Mouse (Mus musculus) G1E-ER4 (cell line): Measurements from ENCODE around the gene Abcb6. TPM values are rescaled to one million over a fixed set of nuclear protein-coding genes. Genes with fewer than 3 reads are reported as not detected.
A peak's percentile ranks its signal among the peaks of the same experiment; 100 is the strongest.

Experiments
- GATA1 ChIP-seq: IDR thresholded peaks from one replicate; pipeline ENCODE4 v1.8.0; 2012; ENCODE audit warnings: low read length, inconsistent platforms
- polyA plus RNA-seq: library from polyadenylated mRNA; stranded (reverse); fragments of >175 nt; gene quantifications from 2 replicates; pipeline ENCODE4 v1.2.3, GENCODE M21; 2012

Abcb6 gene
- polyA plus RNA-seq = 17.2 and 22.2 TPM in 2 replicates

DNA sequence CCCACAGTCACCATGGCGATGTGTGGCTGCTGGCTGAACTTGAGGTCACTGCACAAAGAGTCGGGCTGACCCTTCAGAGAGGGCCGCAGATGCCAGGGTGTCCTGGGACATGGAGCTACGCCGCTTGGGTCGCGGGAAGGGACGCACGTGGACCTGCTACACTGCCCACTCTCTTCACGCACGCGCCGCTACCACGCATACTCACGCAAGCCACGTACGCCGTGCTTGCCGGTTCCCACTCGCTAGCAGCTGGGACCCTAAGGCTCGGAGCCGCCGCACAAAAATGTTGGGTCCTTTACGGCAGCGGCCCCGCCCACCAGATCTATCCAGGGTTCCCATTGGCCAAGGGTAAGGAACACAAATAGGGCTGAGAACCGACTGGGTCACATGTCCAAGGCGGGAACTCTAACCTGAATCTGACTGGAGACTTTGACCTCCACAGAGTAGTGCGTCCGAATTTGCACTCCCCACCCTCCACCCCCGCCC, at the start of gene Abcb6:
Gene Abcb6 (minus strand): TSS at position 288 of the 486 bp plus-strand sequence.
- no peak for TF ChIP-seq GATA1

DNA sequence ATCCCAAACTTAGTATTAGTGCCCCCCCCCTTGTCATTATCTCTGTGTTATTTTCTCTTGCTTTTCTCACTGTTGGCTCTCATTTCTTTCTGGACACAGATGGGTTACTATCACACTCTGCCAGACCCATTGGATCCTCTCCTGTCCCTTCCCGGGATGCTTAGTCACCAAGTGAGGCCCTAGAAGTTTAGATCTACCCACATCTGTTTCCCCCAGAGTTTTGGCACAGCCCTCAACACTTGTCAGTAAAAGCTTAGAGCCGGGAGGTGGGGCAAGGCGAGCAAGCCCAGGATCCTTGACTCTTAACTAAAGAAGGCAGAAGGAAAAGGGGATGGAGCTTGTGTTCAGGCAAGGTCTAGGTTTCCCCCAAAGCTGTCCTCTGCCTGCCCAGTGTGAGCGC, 49.0 kb upstream of the Abcb6 start:
- TF ChIP-seq GATA1 = no peak

DNA sequence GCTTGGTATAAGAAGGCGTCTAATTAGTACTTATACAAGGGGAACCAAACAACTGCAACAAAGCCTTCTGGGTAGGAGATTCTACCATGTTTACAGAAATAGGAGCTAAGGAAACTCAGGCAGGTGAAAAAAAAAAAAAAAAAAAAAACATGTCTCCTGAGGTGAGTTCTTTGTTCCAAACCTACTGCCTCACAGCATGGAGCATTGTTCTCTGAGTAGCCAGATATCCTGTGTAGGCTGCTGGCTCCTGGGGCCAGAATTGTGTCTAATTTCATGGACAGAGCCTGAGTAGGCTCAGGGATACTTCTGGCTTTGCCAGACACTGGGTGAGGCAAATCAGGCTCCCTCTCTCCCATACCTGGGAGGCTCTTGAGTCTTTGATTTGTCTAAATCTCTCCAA, 47.5 kb upstream of the Abcb6 start:
- TF ChIP-seq GATA1 = no peak

DNA sequence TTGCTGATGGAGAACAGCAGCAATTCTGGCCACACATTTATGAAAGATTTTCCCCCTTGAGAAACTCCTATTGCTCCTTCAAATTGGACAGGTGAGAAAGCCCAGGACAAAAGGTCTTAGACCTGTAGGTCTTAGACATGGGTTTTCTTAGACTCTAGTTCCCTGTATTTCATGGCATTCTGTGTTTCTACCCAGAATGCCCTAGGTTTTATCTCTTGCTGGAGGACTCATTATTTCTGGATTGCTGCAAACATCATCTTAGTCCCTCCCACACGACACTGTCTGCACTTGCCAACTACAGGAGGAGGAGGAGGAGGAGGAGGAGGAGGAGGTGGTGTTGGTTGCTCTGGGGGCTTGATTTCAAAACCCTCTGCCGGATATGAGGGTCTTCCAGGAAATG, 45.9 kb upstream of the Abcb6 start:
- no peak for TF ChIP-seq GATA1

DNA sequence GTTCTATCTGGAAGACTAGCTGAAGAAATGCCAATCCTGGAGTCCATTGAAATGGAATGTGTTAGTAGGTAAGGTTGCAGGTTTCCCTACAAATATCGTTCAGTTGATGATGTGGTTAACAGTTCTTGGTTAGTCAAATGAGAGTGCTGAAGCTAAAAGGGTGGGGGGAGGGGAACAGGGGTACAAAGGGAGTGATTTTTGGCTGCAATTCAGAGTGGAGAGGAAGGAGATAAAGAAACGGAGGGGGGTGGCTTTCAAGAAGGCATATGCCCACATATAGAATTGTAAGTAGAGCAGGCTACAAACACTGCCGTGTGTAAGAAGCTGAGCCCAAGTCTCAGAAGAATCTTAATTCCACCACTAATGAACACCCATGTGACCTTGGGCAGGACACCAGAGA, 45.3 kb upstream of the Abcb6 start:
- TF ChIP-seq GATA1 = no peak

DNA sequence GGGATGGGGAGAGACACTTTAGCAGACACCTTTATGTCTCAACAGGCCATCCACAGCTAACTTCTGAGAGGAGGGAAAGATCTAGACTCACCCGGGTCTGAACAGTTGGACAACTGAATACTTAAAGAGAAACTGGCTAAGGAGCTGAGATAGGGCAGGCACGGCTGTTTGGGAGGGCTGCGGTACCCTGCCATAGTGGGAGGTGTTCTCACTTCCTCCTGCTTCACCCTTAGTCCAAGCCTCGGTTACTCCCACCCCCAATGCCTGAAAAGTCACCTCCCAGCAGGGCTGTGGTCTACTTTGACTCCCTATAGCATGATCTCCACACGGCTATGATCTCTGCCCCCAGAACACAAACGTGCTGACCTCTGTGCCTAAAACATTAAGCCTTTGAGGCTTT, 43.3 kb upstream of the Abcb6 start:
- TF ChIP-seq GATA1 = no peak

DNA sequence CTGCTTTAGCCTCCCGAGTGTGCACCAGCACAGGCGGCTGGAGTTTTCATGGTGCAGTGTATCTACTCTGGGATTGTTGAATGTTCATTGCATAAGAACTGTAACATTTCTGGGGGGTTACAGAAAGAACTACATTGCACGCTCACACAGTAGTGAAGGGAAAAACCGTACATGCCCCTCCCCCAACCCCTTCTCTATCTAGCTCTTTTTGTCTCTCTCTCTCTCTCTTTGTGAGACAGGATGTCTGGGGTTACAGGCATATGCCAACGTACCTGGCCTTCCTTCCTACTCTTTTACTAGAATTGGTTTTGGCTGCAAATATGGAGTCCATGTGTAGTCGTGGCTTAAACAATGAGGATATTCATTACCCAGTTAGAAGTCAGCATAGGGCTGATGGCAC, 42.7 kb upstream of the Abcb6 start:
- TF ChIP-seq GATA1 = no peak

DNA sequence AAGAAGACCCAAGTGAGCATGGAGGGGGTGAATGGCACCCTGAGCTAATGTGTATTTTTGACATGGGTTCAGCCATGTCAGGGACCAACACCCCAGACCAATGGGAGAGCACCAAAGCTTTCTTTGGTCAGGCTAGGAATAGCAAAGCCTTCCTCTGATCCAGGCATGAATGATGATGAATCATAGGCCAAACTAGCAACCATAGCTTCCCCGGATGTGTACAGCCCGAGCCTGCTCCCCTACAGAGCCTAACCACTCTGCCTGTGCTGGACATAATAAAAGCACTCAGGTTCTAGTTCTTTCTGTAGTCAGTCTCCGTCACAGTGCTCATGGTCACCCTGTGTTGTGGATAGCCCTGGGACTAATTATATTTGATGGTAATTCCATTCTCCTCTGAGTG, 41.3 kb upstream of the Abcb6 start:
- TF ChIP-seq GATA1 = no peak

DNA sequence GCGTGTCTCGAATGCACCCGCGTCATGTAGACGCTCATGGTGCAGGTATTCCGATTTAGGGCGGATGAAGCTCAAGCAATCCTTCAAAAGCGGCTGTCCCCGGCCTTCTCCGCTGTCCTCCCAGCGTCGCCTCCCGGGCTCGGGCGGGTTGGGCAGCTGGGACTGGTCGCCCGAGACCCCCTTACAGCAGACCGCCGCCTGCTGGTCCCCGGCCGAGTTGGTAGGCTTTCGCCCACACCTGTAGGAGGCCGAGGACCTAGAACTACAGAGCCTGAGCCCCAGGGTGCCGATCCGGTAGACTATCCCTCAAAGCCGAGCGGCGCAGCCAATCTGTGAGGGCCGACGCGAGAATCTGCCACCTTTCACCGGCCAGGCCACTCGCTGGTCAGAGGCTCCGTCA, 39.3 kb upstream of the Abcb6 start, which contains the start of gene Tuba4a:
Gene Tuba4a (minus strand): TSS at position 335 of the 400 bp plus-strand sequence.
- no peak for TF ChIP-seq GATA1

DNA sequence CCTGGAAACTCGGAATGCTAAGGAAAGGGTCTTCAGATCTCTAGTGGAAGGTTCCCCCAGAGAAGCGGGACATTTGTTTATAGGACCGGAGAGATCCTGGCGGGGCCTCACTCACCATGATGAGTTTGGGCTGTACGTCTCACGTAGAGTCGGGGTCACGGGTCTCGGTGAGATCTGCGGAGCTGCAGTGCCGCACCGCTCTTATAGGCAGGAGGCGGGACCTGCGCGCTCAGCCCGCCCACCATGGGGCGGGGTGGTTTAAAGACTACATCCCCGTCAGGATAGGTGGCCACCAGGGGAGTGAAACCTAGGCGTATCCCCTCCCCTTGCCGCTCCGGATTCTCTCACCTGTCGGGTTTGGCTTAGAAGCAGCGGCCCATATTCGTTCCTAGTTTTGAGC, 38.9 kb upstream of the Abcb6 start:
- TF ChIP-seq GATA1 = no peak

DNA sequence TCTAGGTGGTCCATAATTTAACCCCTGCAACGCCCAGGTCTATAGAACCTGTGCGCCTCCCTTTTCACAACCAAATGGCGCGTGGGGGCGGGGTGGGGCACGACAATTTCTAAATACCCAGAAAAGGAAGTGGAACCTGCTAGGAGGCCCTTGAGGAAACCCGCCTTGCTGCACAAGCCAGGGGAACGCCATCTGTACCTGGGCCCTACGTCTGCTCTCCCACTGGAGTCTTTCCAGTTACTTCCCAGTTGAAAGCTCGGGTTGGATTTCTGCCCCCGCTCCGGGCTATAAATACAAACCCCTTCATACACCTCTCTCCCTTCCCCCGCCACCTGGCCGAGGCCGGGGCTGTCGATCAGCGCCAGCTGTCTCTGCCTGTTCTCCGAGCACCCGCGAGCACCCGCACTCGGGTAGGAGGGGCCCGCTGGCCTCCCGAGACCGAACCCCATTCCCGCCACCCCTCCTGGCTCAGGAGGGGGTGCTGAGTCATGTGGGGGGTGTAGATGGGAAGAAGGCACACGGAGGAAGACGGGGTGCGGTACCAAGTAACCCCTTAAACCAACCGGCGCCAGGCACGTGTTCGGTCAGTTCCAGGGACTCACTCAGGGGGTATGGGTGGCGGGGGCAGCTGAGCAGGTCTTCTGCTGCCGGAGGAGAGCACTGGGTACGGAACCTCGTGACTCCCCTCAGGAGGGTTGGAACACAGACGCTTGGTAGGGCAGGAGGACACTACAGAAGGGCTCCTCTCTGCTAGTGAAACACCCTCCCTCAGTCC, 38.2 kb upstream of the Abcb6 start:
- no peak for TF ChIP-seq GATA1

DNA sequence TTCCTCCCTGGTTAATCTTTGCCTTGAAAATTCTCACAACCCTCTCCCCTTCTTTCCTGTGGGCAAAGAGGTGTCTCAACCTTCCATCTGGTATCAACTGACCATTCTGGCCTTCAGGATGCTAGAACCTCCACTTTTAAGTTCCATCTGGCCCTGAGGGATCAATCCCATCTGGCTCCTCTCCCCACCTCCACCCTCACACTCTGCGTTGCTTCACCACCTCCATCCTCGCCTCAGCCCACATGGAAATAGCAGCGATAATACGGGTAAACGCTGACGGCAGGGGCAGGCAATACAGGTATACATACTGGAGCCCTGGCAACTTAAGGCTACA, 37.7 kb upstream of the Abcb6 start:
- TF ChIP-seq GATA1 = no peak

DNA sequence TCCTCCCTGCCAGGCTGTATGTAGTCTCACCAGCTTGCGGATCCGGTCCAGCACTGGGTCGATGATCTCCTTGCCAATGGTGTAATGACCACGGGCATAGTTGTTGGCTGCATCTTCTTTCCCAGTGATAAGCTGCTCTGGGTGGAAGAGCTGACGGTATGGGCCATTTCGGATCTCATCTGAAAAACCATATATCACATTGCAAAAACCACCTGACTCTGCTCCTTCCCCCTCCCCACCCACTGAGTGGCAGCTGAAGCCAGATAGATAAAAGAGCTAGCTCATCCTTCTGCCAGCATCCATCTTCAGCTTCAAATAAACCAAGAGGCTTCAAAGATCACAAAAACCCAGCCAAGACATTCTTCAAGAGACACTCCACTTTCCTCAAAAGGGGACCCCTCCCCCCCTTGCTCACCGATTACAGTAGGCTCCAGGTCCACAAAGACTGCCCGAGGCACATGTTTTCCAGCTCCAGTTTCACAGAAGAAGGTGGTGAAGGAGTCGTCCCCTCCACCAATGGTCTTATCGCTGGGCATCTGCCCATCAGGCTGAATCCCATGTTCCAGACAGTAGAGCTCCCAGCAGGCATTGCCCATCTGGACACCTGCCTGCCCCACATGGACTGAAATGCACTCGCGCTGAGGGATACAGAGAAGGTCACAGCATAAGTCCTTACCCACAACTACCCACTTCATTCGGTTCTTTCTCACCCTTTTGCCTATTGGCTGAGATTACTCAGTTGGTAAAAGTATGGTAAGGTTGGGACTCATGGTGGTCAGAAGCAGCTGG, 36.8 kb upstream of the Abcb6 start:
- peak; percentile 37 for TF ChIP-seq GATA1

DNA sequence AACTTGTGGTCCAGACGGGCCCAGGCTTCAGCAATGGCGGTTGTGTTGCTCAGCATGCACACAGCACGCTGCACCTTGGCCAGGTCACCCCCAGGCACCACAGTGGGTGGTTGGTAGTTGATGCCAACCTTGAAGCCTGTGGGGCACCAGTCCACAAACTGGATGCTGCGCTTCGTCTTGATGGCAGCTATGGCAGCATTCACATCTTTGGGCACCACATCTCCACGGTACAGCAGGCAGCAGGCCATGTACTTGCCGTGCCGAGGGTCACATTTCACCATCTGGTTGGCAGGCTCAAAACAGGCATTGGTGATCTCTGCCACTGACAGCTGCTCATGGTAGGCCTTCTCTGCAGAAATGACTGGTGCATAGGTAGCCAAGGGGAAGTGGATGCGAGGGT, 35.6 kb upstream of the Abcb6 start:
- no peak for TF ChIP-seq GATA1

DNA sequence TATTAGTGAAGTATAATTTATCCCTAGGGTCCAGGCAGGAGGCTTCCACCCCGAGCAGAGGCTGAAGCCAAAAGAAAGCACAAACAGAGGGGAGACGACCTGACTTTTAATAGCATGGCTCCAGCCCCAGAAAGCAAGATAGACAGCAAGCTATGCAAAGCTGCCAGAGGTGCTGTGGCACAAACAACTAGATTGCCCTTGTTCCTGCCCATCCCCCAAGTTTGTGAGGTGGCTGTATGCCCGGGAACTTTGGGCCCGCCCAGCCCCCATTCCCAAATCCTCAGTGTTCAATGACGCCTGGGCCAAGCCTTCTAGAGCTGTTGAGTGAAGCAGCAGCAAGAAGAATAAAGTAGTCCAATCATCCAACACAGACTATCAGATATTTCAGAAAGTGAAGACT, 34.7 kb upstream of the Abcb6 start:
- TF ChIP-seq GATA1 = no peak

DNA sequence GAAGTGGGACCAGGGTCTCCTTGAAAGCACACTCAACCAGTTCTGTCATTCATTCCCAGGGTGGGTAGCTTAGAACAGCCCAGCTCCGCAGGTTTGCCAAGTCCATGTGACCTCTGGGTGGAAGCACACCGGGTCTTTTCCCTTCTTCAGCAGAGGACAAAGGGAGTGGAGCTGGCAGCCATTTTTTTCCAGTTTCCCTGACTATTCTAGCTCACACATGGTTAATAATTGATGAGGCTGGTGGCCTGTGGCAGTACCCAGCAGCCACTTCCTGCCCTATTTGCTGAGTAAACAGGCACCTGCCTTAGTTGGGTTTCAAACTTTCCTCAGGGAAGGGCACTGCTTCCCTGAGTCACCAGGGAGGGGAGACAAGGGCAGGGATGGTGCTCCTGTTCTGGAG, 34.2 kb upstream of the Abcb6 start:
- no peak for TF ChIP-seq GATA1

DNA sequence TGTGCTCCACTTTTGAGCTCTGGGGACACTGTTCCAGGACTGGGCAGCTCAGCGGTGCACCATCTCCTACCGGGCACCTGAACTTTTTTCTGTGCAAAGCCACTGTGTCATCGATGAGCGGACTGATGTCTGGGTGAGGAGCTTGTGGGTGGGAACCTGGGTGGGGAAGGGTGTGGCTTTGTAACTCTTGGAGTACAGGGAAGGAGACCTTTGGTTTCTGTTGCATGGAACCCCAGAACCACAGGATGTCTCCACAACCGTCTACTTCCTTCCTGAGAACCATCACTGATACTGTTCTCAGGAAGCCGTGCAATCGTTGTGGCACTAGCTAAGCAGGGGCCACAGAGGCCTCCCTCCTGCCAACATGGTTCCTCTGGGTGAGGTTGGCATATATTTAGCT, 32.9 kb upstream of the Abcb6 start:
- TF ChIP-seq GATA1 = no peak
